Mouse (Mus musculus): Measurements from ENCODE around the gene Sh3bp5.

Gene Sh3bp5

GRCm38 (mm10) chr14:31433851-31434360 lies 2.0 kb downstream of the Sh3bp5 start:
- DNase-seq (ENCODE audit: low read depth, low spot score): peak; percentile 77

DNA sequence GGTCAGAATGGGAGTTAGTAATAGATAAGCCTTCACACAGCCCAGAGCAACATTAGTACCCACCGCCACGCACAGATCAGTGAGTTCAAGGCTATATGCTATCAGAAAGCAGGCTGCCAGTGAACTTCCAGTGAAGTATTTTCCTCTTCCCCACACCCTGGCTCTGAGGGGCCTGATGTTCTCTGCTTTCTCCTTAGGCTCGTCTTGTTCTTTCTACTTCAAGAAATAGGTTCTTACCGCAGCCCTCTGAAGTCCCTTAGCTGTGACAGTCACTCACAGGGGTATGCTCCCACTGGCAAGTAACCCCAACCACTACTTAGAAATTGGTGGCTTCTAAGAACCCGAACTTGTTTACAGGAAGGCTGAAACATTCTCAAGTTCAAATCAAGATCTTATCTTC lies 2.8 kb downstream of the Sh3bp5 start:
- no peak for DNase-seq (ENCODE audit: low read depth, low spot score)

GRCm38 (mm10) chr14:31432424-31432823 lies 3.5 kb downstream of the Sh3bp5 start:
- no peak for DNase-seq (ENCODE audit: low read depth, low spot score)

DNA sequence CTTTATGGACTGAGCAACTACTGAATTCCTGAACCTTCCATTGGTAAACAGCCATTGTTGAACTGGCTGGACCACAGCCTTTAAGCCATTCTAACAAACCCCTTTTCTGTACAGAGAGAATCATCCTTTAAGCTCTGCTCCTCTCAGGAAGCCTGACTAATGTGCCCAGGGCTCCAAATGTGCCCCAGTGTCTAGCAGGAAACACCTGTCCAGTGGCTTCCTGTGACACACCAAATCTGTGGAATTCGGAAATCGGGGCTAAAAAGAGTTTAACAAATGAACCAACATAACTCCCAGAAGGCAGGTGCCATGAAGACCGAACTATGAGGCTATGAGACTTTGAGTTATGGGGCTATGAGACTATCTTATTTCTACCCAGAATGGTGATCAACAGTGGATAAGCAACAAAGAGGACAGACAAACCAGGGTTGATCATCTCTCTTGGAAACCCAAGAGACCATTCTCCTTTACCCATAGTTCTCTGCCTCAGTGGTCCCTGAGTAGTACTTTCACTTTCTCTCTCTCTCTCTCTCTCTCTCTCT lies 4.0 kb downstream of the Sh3bp5 start:
- DNase-seq (ENCODE audit: low read depth, low spot score): no peak

DNA sequence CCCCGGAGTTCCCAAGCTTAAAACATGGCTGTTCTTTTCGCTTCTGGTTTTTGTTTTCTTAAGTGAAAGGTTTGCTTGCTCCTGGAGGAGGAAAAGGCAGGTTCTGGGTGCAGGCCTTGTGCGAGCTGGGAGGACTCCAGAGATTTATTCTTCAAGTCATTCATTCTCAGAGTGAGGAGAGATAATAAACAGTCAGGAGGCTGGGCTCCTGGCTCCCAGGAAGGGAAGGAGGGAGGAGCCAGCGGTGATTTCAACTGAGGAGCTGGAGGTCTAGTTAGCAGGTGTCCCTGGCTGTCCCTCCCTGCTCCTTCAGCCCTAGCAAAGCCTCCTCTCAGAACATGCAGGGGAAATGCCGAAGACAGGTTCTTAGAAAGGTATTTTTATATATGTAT lies 6.9 kb downstream of the Sh3bp5 start:
- no peak for DNase-seq (ENCODE audit: low read depth, low spot score)

GRCm38 (mm10) chr14:31428211-31429003 lies 7.5 kb downstream of the Sh3bp5 start:
- peak; percentile 40 for DNase-seq (ENCODE audit: low read depth, low spot score)

DNA sequence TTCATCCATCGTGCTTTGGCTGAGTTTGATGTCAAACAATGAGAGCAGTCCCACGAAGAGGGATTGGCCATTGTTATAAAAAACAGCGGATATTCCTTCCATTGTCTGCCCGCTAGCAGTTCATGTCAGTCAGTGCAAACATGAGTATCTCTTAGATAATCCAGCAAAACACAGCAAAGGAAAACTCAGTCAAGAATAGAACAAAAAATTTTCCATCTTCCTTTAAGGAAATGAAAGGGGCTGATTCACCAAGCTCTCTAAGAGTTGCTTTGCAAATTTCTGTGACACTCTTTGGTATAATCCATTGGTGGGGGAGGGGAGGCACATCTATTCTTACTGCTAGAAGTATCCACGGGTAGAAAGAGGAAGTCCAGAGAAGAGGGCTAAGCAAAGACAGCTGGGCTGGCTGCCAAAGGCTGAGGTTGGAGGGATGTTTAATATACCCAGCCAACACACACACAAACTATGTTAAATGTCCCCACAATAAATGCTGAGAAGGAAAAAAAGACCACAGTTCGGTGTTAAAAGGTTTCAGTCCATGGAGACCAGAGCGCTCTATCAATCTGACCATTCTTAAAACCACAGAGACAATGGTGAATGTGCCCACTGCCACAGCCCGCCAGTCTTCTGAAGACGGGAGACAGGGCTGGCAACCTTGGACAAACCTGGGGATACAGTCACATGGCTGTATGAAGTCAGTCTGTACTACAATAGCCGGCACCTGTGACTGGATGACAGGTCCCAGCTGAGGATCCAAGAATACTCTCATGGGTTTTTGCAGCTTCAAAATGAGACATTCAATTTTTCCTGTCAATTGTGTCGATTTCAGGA lies 12.7 kb downstream of the Sh3bp5 start:
- DNase-seq (ENCODE audit: low read depth, low spot score): peak; percentile 89

DNA sequence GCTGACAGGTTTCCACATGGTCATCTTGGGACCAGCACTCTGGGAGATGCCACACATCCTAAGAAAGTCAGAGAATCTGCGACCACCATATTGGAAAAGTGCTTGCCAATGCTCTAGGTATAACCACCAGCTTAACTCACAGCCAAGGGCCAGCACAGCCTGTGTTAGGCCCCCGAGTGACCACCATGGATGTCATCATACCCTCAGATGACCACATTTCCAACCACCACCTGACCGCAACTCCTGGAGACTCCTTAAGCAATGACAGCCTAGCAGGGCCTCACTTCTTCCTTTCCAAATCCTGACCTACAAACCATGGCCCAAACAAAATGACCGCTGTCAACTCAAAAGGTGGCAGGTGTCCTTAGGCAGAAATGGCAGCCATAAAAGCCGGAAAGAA lies 13.5 kb downstream of the Sh3bp5 start:
- DNase-seq (ENCODE audit: low read depth, low spot score): no peak

DNA sequence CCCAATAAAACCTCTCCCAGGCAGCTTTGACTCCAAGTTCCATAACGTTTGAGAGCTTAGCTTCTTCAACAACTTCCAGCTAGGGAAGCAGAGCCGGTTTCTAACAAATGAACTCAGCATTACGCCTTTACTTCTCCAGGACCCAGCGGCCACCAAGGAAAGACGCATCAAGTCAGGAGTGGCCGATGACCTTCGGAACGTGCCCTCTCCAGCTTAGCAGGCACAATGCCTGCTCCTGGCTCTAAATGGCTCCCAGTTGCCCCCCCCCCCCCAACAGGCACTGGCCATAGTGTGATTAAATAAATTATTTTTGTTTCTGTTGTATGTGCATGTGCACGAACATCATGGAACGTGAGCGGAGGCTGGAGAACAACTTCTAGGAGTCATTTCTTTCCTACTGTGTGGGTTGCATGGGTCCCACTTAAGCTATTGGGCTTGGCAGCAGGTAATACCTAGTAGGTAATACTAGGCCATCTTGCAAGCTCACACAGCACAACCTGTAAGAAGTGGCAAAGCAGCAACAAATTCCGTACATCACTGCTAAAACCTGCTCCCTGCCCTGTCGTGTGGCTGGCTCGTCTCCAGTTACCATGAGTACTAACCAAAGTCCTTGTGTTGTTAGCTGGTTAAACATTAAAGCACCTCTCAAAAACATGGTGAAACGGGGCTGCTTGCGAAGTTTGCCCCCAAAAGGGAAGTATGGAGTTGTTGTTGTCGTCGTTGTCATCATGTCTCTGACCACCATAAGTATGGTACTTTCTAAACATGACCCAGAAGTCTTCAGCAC lies 14.2 kb downstream of the Sh3bp5 start:
- DNase-seq (ENCODE audit: low read depth, low spot score): no peak

DNA sequence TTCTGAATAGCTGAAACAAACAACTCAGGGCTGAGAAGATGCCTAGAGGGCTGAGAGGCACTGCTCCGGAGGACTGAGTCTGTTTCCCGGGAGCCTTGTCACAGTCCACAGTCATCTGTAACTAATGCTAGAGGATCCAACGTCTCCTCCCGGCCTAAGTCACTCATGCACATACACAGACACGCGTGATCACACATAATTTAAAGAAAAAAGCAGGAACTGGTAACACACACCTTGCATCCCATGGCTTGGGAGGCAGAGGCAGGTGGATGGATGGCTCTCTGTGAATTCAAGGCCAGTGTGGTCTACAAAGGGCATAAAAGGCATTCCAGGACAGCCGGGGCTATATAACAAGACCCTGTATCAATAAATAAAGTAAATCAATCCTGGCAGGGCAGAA lies 14.9 kb downstream of the Sh3bp5 start:
- no peak for DNase-seq (ENCODE audit: low read depth, low spot score)

GRCm38 (mm10) chr14:31420562-31420961 lies 15.3 kb downstream of the Sh3bp5 start:
- DNase-seq (ENCODE audit: low read depth, low spot score): no peak

DNA sequence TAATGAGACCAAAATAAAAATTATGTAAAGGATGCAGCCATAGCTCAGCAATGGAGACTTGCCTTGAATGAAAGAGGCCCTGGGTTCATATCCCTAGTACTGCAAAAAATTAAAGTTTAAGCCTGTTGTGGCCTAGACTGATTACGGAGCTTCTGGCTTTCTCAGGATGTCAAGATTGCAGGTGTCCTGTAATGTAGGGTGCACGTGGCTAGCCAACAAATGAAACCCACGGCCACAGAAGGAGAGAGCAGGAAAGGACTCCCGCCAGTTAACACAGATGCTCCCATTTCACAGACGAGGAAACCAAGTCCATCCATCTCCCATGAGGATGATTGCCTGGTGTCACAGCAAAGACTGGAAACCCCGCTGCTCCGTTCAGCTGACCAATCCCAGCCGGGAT lies 15.7 kb downstream of the Sh3bp5 start:
- DNase-seq (ENCODE audit: low read depth, low spot score): no peak

DNA sequence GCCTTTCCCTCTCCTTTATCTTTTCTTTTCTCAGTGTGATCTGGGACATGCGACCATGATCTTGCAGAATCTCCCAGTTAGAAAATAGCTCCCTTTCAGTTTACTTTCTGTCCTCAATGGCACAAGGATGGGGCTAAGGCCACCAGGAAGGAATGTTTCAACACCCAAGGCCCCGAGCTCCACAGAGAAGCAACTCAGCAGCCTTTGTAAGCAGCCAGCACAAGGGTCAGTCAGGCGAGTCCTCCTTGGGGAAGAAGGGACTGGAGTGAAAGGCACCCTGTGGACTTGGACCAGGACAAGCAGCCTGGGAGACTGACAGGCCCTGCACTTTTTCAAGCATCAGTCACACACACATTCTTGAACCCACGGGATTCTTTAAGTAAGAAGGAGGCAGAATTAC lies 16.6 kb downstream of the Sh3bp5 start:
- no peak for DNase-seq (ENCODE audit: low read depth, low spot score)

- DNase-seq (ENCODE audit: low read depth, low spot score): no peak
These were observed 18.9 kb downstream of the Sh3bp5 start for GRCm38 (mm10) chr14:31416835-31417549.

GRCm38 (mm10) chr14:31416411-31416810 lies 19.5 kb downstream of the Sh3bp5 start:
- DNase-seq (ENCODE audit: low read depth, low spot score): no peak

GRCm38 (mm10) chr14:31414967-31415376 lies 20.9 kb downstream of the Sh3bp5 start:
- DNase-seq (ENCODE audit: low read depth, low spot score): no peak

DNA sequence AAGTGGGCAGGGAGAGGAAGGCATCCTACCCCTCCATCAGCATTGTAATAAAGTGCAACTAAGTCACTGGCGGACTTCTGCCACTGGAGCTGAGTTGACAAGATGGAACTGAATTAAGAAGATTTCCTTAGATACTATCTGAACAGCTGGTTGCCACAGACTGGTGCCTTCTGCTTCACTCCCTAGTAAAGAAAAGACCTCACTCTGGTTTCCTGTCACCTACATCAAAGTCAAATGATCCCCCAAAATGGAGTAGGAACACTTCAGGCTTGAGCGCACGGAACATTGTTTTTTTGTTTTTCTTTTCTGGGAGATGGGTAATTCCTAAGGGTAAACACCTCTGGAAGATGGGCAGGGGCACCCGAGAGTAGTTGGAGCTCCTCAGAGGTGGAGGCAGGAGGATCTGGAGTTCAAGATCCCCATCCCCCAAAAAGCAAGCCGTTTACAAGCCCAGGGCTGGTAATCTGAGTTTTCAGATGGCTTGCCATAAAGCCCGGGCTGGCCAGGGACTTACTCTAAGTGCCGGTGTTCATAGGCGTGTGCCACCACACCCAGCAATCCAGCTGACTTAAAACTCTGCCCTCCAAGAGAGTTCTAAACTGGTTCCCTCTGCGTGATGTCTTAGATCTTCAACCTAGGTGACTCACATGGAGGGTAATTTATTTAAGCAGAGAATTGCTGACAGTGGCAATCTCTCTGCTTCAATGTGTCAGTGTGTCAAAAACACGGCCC lies 21.5 kb downstream of the Sh3bp5 start:
- no peak for DNase-seq (ENCODE audit: low read depth, low spot score)

DNA sequence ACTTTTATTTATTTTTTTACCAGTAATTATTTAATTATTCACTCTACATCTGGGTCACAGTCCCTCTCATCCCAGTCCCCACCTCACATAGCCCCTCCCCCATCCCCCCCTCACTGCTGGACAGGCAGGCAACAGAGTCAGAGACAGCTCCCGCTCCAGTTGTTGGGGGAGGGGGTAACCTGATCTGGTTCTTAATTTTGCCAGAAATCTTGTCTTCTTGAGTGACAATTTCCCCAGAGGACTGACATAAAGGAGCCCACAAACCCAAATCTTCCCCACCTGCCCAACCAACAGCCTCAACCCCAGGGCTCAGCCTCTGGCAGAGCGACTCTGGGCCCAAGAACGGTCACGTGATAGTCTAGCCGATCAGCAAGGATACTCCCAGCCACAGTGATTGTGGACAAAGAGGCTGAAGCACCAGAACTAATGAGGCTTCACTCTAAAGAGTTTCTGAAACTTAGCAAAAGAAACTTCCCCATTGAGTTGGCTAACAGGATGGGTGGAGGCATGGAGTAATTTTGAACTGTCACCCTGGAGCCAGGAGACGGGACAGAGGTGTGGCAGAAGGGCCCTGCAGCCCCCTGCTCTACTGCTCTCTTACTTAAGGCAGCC lies 22.3 kb downstream of the Sh3bp5 start:
- DNase-seq (ENCODE audit: low read depth, low spot score): no peak

GRCm38 (mm10) chr14:31412651-31413056 lies 23.2 kb downstream of the Sh3bp5 start:
- DNase-seq (ENCODE audit: low read depth, low spot score): no peak

DNA sequence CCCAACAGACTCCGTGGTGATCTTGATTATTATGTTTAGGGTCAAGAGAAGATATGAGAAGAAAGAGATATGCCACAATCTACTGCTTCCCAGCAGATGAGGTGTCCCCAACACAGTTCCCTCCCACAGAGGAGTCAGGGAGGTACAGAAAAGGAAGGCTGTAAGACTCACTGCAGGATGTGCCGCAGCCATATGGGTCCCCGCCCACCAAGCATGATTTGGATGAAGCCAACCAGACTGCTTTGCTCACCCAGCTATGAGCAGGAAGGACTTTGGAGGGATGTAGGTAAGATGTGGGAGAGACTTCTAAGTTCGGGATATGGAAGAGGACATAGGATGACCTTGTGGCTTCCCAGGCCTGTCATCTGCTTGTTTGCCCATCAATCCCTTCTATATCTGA lies 25.1 kb downstream of the Sh3bp5 start:
- no peak for DNase-seq (ENCODE audit: low read depth, low spot score)

Data from 3T3-L1 (cell line).